Mouse (Mus musculus) frontal cortex, postnatal 25 days (tissue): Measurements from ENCODE around the gene Ankrd24.

Experiments
- DNase-seq, 2 experiments: peaks; one replicate each; pipeline ENCODE4 v3.0.0; 2022; ENCODE audit warnings: low spot score in 2 of 2

Gene Ankrd24

GRCm38 (mm10) chr10:81628390-81628789 is at the start of gene Ankrd24:
Gene Ankrd24, plus strand, starts transcription at chr10:81628540.
- DNase-seq = no peak

DNA sequence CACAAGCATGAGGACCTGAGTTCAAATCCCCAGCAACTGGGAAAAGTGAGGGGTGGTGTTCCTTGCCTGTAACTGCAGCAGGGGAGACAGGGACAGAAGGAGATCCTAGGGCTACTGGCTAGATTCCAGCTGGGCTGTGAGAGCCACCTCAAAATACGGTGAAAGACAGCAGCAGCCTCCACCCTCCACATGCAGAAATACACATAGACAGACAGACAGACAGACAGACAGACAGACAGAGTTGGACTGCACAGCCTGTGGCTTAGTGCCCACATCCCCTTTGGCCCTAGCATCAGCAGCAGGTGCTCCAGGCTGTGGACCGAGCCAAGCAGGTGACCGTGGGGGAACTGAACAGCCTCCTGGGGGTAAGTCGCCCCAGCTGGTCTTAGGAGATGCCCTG is 48.4 kb upstream of the Ankrd24 start:
- no peak for DNase-seq

DNA sequence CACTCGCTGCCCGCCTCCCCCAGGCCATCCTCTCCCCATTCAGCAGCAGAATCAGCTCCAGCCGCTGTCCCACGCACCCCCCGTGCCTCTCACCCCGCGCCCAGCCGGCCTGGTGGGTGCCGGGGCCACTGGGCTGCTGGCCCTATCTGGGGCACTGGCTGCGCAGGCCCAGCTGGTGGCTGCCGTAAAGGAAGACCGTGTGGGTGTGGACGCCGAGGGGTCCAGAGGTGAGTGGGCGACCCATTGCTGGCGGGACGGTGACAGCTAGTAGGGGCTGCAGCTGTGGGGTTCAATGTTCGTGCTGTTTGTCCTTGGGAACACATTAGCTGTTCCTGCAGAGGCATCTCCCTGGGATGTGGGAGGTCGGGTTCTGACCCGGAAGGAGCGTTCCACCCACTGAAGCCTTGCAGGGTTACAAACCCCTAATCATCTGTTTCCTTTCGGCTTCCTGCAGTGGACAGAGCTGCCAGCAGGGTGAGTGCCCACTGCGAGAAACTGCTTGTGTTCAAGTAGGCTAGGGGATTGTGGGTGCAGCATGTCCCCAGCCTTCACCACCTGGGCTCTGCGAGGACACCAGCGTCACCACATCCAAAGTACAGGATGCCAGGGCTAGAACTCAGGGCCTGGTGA is 47.8 kb upstream of the Ankrd24 start:
- no peak for DNase-seq

- DNase-seq = no peak
These were observed 45.0 kb upstream of the Ankrd24 start for GRCm38 (mm10) chr10:81583347-81583746.

GRCm38 (mm10) chr10:81588739-81589138 is 39.6 kb upstream of the Ankrd24 start:
- no peak for DNase-seq

- no peak for DNase-seq
These were observed 36.5 kb upstream of the Ankrd24 start for GRCm38 (mm10) chr10:81591846-81592245.

DNA sequence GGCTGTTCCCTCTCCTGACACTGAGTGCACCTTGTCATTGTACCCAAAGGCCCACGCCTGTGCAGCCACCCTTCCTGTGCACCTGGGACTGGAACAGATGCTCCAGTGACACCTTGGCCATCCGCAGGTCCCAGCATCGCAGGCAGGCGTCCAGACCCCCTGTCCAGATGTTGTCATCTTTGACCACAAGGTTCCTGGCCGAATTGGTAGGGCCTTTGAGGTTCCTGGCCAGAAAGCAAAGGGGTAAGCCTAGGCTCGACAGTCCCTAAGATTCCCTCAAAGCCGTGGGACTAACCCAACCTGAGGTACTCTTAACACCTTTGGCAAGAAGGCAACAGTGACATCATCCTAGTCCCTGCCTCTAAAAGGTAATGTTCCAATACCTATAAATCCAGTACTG is 35.7 kb upstream of the Ankrd24 start:
- no peak for DNase-seq

GRCm38 (mm10) chr10:81593223-81593622 is 35.1 kb upstream of the Ankrd24 start:
- no peak for DNase-seq

DNA sequence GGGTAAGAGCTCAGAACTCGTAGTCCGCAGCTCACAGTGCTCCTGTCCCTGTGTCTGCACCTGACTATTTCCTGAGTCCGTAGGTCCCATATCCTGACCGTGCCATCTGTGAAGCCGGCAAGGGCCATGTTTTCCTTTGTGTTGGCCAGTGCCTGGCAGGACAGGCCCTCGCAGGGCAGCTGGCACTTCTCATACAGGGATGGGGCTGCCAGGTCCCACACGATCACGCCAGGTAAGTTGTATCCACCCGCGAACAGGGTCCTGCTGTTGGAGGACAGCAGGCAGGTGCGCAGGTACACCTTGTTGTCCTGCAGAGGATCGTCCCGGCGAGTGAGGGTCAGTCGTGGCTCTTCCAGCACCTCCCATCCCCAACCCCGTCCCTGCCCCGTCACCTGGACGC is 34.4 kb upstream of the Ankrd24 start:
- DNase-seq = no peak

- no peak for DNase-seq
These were observed 32.7 kb upstream of the Ankrd24 start for GRCm38 (mm10) chr10:81595599-81595998.

DNA sequence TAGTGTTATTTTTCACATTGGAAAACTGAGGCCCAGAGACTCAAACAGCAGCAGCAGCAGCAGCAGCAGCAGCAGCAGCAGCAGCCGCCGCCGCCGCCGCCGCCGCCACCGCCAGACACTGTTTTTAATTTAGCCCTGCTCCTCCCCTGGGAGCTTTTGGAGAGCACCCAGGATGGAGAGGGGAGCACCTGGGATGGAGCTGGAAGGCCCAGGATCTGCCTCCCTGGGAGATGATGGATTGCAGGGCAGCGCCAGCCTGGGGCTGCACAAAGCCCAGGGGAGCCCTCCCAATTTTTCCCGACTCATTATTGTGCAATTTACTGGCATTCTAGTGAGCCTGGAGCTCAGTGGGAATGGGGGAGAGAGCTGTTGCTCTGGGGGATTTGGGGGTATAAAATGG is 31.7 kb upstream of the Ankrd24 start:
- no peak for DNase-seq

- DNase-seq = no peak
These were observed 31.0 kb upstream of the Ankrd24 start for GRCm38 (mm10) chr10:81597137-81597950.

DNA sequence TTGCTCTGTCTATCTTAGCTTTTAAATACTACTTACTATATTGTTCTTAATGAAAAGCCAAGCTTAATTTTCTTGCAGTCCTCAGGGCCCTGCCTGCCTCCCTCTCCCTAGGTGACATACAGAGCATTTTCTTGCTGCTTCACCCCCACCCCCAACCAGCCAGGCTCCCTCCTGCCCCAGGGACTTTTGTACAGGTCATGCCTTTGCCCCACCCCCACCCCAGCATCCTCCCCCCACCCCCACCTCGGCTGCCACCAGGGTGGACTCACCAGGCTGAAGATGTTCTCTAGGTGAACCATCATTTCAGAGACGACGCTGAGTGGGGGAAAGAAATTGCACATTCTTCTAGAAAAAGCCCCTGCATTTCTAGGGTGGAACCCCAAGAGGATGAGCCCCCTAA is 30.0 kb upstream of the Ankrd24 start:
- DNase-seq = no peak

GRCm38 (mm10) chr10:81598871-81599270 is 29.5 kb upstream of the Ankrd24 start:
- no peak for DNase-seq

DNA sequence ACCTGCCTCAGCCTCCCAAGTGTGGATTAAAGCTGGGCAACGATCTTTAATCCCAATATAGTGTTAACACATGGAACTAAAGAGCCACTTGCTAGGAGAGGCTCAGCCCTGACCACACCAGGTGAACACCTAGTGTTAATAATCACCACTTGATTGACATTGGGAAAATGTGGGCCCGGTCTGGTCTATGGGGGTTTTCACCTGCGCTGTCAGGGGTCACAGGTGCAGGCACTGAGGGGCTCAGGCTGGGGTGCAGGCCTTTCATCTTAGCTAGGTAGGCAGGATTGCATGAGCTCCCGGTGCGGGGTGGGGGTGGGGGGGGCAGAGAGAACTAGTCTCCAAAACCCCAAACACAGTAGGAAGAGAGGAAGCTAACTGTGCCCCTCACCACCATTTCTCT is 28.7 kb upstream of the Ankrd24 start:
- DNase-seq = no peak

GRCm38 (mm10) chr10:81600096-81600495 is 28.2 kb upstream of the Ankrd24 start:
- DNase-seq = no peak

GRCm38 (mm10) chr10:81600738-81601203 is 27.6 kb upstream of the Ankrd24 start, which contains the start of gene Tle6:
Gene Tle6, minus strand, starts transcription at chr10:81601073.
- DNase-seq = peak; percentile 93 to 94

- DNase-seq = no peak
These were observed 26.9 kb upstream of the Ankrd24 start for GRCm38 (mm10) chr10:81601396-81601905.

DNA sequence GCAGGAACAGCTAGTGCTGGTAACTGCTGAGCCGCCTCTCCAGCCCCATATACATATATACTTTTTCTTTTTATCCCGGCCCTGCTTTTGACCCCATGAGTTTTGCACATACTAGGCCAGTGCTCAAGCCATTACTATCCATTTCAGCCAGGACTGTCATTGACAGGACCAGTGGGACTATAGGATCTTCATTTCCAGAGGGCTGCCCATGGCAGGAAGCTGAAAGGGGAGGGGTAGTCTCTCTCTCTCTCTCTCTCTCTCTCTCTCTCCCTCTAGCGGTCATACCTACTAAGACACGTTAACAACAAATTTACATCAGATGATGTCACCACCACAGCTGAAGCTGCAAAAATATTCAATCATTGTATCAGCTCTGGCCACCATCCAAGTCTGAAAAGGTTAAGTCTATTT is 25.6 kb upstream of the Ankrd24 start:
- no peak for DNase-seq

DNA sequence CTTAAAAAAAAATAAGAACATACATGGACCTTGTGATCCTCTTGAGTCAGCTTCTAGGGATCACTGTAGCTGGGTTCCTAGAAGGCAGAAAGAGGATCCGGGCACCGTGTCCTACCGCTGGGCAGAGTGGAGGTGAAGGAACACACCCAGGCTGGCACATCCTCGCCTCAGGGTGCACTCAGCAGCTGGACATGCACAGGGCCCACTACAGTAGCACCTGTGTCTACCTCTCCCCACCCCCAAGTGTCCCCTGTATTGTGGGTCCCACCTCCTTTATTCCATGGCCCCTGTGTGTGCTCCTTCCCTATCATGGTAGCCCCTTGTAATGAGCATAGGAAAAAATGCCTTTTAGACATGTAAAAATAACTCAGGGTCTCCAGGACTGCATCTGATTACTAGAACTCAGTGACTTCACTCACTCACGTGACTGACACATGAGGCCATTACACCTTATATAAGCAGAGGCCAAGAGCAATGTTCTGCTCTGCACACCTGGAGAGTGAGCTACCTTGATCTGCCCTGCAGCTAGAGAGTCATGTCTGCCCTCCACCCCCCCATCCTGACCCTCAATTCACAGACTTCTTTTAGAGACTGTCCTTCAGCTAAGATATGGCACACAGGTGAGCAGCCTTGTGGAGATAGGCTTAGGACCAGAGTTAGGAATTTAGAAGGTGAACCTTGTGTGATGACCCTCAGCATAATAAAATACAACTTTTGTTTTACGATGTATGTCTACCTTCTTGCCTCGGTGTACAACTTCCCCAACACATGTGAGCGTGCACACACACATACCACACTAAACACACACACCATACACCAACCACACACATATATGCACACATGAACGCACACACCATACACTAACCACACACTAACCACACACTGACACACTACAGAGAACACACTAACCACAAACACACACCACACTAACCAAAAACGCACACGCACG is 24.0 kb upstream of the Ankrd24 start:
- DNase-seq = no peak

GRCm38 (mm10) chr10:81604968-81605665 is 23.2 kb upstream of the Ankrd24 start:
- DNase-seq = peak; percentile 74 to 80
